Mouse (Mus musculus): Measurements from ENCODE around the gene Resf1.
"Not testable (repeated sequence)": the region's sequence is repeated elsewhere in the genome, so short reads cannot be mapped to it uniquely, and the experiment has no call there.

DNA sequence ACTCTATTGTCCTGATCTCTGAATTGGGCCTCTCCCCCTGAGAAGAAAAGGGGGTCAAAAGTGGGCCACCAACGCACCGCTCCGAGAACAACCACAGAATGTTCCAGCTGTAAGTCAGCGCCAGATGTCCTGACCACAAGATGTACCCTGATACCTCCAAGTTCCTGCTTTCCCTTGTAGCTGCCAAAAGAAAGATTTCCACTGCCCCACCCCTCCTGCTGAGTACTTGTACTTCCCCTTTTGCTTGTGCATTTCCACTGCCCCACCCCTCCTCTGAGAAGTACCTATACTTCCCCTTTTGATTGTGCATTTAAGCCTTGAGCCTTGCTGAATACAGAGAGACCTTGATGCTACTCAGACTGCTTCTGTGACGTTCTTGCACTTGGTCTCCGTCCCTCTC is 39.0 kb downstream of the Resf1 start:
- not testable (repeated sequence) for TF ChIP-seq POLR2A (IDR thresholded peaks at IDR 0.05; ENCODE audit: borderline replicate concordance, control insufficient read depth, low read depth, low read length); CTCF (IDR thresholded peaks at IDR 0.05; ENCODE audit: control insufficient read depth, insufficient read depth, low read length)

Data from bone marrow, adult 2 months (tissue).